Mouse (Mus musculus) intestine, postnatal 0 days (tissue): ENCODE measurements around the gene Oas1h. TPM values are rescaled to one million over a fixed set of nuclear protein-coding genes. Genes with fewer than 3 reads are reported as not detected.
"Not testable (repeated sequence)": the region's sequence is repeated elsewhere in the genome, so short reads cannot be mapped to it uniquely, and the experiment has no call there.

Source experiments
- ATAC-seq: fragments of 200-750 bp; cut with Nextera tagmentation; 2 replicates; pipeline ENCODE4 v1.8.0; 2017; ENCODE audit warnings: mild to moderate bottlenecking, moderate TSS enrichment, moderate library complexity
- H3K27ac ChIP-seq: fragments of 300-500 bp; sonication (generic); 2 replicates; pipeline ENCODE4 v1.5.1; 2014; ENCODE audit warnings: mild to moderate bottlenecking, low read depth, low read length, moderate library complexity
- H3K27me3 ChIP-seq: fragments of 300-500 bp; sonication (generic); replicated peaks from 2 replicates; pipeline ENCODE4 v1.6.1; 2014; ENCODE audit warnings: low read length, mixed read lengths; ENCODE audit not compliant: control insufficient read depth, insufficient read depth
- H3K36me3 ChIP-seq: fragments of 300-500 bp; sonication (generic); 2 replicates; pipeline ENCODE4 v1.6.1; 2014; ENCODE audit warnings: mild to moderate bottlenecking, moderate library complexity; ENCODE audit not compliant: control insufficient read depth, insufficient read depth
- H3K4me1 ChIP-seq: fragments of 300-500 bp; sonication (generic); replicated peaks from 2 replicates; pipeline ENCODE4 v1.6.1; 2014; ENCODE audit warnings: antibody characterized with exemption, low read length, mixed read lengths; ENCODE audit not compliant: control insufficient read depth, insufficient read depth
- H3K4me2 ChIP-seq: fragments of 300-500 bp; sonication (generic); replicated peaks from 2 replicates; pipeline ENCODE4 v1.6.1; 2014; ENCODE audit warnings: low read depth, mild to moderate bottlenecking, moderate library complexity
- H3K4me3 ChIP-seq: fragments of 300-500 bp; sonication (generic); 2 replicates; pipeline ENCODE4 v1.5.1; 2014; ENCODE audit warnings: low read depth, low read length
- H3K9ac ChIP-seq: fragments of 300-500 bp; sonication (generic); 2 replicates; pipeline ENCODE4 v1.6.1; 2014; ENCODE audit warnings: mild to moderate bottlenecking, low read depth, low read length
- H3K9me3 ChIP-seq: fragments of 300-500 bp; sonication (generic); 2 replicates; pipeline ENCODE4 v1.6.1; 2016; ENCODE audit warnings: mixed run types; ENCODE audit not compliant: control insufficient read depth
- CTCF ChIP-seq: sonication (generic); IDR thresholded peaks from 2 replicates; pipeline ENCODE4 v1.5.1; 2016; ENCODE audit warnings: low read depth, mild to moderate bottlenecking, control low read depth, antibody characterized with exemption, moderate library complexity
- WGBS: fragments of 180-500 bp; shearing (Covaris S2); extraction: QIAGEN DNeasy Blood & Tissue Kit; methylation state at CpG from one replicate; pipeline ENCODE4 v1.1.7; 2014; 5-methylcytosine and 5-hydroxymethylcytosine counted together
- polyA plus RNA-seq: library from polyadenylated mRNA; unstranded; fragments of >200 nt; fragmentation: Nextera tagmentation; extraction: Ambion mirVana; gene quantifications from 2 replicates; pipeline ENCODE4 v1.2.1, GENCODE M21; 2015

Oas1h gene
- polyA plus RNA-seq, 1 experiment from 2014 or later = not detected

- no peak overlapping the region for H3K9ac ChIP-seq
- H3K4me1 ChIP-seq = no peaks in the 10 kb centered on the region
- ATAC-seq = no peak
- H3K27ac ChIP-seq = no peak overlapping the region
- TF ChIP-seq CTCF = no peak
- 66% methylated on average over 2 of the region's 2 CpGs for WGBS
- H3K4me3 ChIP-seq = no peak overlapping the region
- H3K27me3 ChIP-seq = no peaks in the 10 kb centered on the region
- H3K36me3 ChIP-seq = no peaks in the 10 kb centered on the region
- H3K9me3 ChIP-seq = no peaks in the 10 kb centered on the region
- H3K4me2 ChIP-seq = no peak overlapping the region
These were observed 2.0 kb upstream of the Oas1h start for GRCm38 (mm10) chr5:120859241-120859640.

- ATAC-seq = no peak
- Histone ChIP-seq H3K27me3 (no peaks in the 10 kb centered on the region), H3K4me3 (no peak overlapping the region), H3K27ac (no peak overlapping the region), H3K9ac (no peak overlapping the region), H3K9me3 (no peaks in the 10 kb centered on the region), H3K4me1 (no peaks in the 10 kb centered on the region), H3K4me2 (no peak overlapping the region), H3K36me3 (no peaks in the 10 kb centered on the region)
- WGBS = 69% methylated on average over 3 of the region's 3 CpGs
- TF ChIP-seq CTCF = peak; percentile 72
These were observed 4.2 kb downstream of the Oas1h start for GRCm38 (mm10) chr5:120865336-120865860.

- no peak for ATAC-seq
These were observed 8.3 kb downstream of the Oas1h start for GRCm38 (mm10) chr5:120869436-120870015.

GRCm38 (mm10) chr5:120870081-120870480 is 8.9 kb downstream of the Oas1h start:
- Histone ChIP-seq H3K36me3 (no peaks in the 10 kb centered on the region), H3K4me1 (no peaks in the 10 kb centered on the region), H3K9ac (no peak overlapping the region), H3K9me3 (no peaks in the 10 kb centered on the region), H3K27me3 (no peaks in the 10 kb centered on the region), H3K4me3 (no peak overlapping the region), H3K27ac (no peak overlapping the region), H3K4me2 (no peak overlapping the region)
- ATAC-seq = no peak
- 53% methylated on average over 3 of the region's 3 CpGs for WGBS
- no peak for TF ChIP-seq CTCF

More at GRCm38 (mm10) chr5:120869436-120870015, 8.3 kb downstream of the Oas1h start:
- no peaks in the 10 kb centered on the region for H3K36me3 ChIP-seq
- H3K27ac ChIP-seq = no peak overlapping the region
- H3K9ac ChIP-seq = no peak overlapping the region
- H3K4me1 ChIP-seq = no peaks in the 10 kb centered on the region
- no peaks in the 10 kb centered on the region for H3K27me3 ChIP-seq
- no peak overlapping the region for H3K4me3 ChIP-seq
- WGBS = 83% methylated on average over 7 of the region's 7 CpGs
- H3K4me2 ChIP-seq = no peak overlapping the region
- H3K9me3 ChIP-seq = no peaks in the 10 kb centered on the region
- TF ChIP-seq CTCF = no peak

GRCm38 (mm10) chr5:120870782-120871181 is 9.6 kb downstream of the Oas1h start:
- H3K36me3 ChIP-seq = no peaks in the 10 kb centered on the region
- no peak for ATAC-seq
- no peaks in the 10 kb centered on the region for H3K9me3 ChIP-seq
- no peak overlapping the region for H3K4me3 ChIP-seq
- no peaks in the 10 kb centered on the region for H3K27me3 ChIP-seq
- no peaks in the 10 kb centered on the region for H3K4me1 ChIP-seq
- no peak overlapping the region for H3K27ac ChIP-seq
- no peak overlapping the region for H3K4me2 ChIP-seq
- H3K9ac ChIP-seq = no peak overlapping the region
- 78% methylated on average over 7 of the region's 7 CpGs for WGBS
- TF ChIP-seq CTCF = no peak

- no peak for ATAC-seq
- WGBS = 43% methylated on average over 2 of the region's 2 CpGs
- no peak overlapping the region for H3K27ac ChIP-seq
- no peak overlapping the region for H3K9ac ChIP-seq
- H3K4me2 ChIP-seq = no peak overlapping the region
- no peaks in the 10 kb centered on the region for H3K9me3 ChIP-seq
- no peaks in the 10 kb centered on the region for H3K27me3 ChIP-seq
- no peak overlapping the region for H3K4me3 ChIP-seq
- TF ChIP-seq CTCF = no peak
- H3K4me1 ChIP-seq = no peaks in the 10 kb centered on the region
- no peaks in the 10 kb centered on the region for H3K36me3 ChIP-seq
These were observed 10.2 kb downstream of the Oas1h start for GRCm38 (mm10) chr5:120871469-120871868.

GRCm38 (mm10) chr5:120876839-120877238 is 15.6 kb downstream of the Oas1h start:
- H3K4me3 ChIP-seq, H3K36me3 ChIP-seq, H3K4me1 ChIP-seq, ATAC-seq, H3K27ac ChIP-seq, H3K27me3 ChIP-seq, H3K9me3 ChIP-seq, H3K4me2 ChIP-seq, H3K9ac ChIP-seq: not testable (repeated sequence)
- 59% methylated on average over 2 of the region's 3 CpGs for WGBS

- H3K4me3 ChIP-seq, H3K4me1 ChIP-seq, H3K27ac ChIP-seq, H3K9me3 ChIP-seq, ATAC-seq, H3K4me2 ChIP-seq, H3K9ac ChIP-seq, H3K27me3 ChIP-seq, H3K36me3 ChIP-seq: not testable (repeated sequence)
- 72% methylated on average over 2 of the region's 2 CpGs for WGBS
These were observed 16.2 kb downstream of the Oas1h start for GRCm38 (mm10) chr5:120877407-120877806.

GRCm38 (mm10) chr5:120878803-120879202 is 17.6 kb downstream of the Oas1h start:
- H3K27me3 ChIP-seq, H3K4me1 ChIP-seq, H3K36me3 ChIP-seq, H3K9ac ChIP-seq, H3K27ac ChIP-seq, ATAC-seq, H3K4me2 ChIP-seq, H3K4me3 ChIP-seq, H3K9me3 ChIP-seq: not testable (repeated sequence)
- WGBS = 62% methylated on average over 2 of the region's 2 CpGs
